8 mouse cellular contexts compared by ENCODE assay signal in the genomic region with DNA sequence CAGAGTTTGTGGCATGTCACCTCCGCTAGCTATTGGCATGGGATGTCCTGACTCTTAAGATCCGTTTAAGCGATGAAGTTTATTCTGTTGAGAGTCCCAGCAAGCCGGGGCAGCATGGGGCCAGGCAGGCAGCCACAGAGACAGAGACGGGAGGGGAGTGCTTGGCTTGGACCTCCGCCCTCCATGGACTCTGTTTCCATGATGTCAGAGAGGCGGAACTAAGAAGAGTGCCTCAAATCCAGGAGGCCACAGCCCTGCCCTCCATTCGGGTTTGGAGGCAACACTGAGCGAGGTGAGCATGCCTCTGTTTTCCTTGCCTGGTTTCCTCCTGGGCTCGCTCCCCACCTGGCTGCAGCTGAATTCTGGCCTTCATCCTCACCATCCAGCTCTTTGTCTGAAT.
A peak's percentile ranks its signal among the peaks of the same experiment; 100 is the strongest.
DNase-seq lines count a peak whose midpoint lies in the region; ATAC-seq lines count a peak whose summit lies in the region.
"Had no signal": no experiment of that assay in that cellular context is flagged by ENCODE, and none has a peak within 500 bp of the region (broad histone marks: within the 10 kb centered on the region; RNA-seq: fewer than 3 reads in every experiment).

No protein-coding gene starts in this region.

- ATAC-seq in intestine, embryonic 15.5 days = peak; percentile 73
- peak; percentile 70; the same call in 1 of the 2 replicates for ATAC-seq in lung, embryonic 15.5 days (ENCODE audit: borderline replicate concordance, extremely low read depth, low FRiP score, low TSS enrichment)

- H3K9ac ChIP-seq in intestine, embryonic 15.5 days = no peak overlapping the region
- H3K9ac ChIP-seq in lung, embryonic 15.5 days = no peak overlapping the region

- 0 out of 2 replicates have a peak overlapping the region, but pooled peaks have one; percentile 19 for H3K27ac ChIP-seq in intestine, embryonic 15.5 days
- no peak overlapping the region for H3K27ac ChIP-seq in lung, embryonic 15.5 days

- 0 out of 2 replicates have a peak overlapping the region, but pooled peaks have one; percentile 9 for H3K4me2 ChIP-seq in intestine, embryonic 15.5 days (replicated peaks)
- no peak overlapping the region for H3K4me2 ChIP-seq in lung, embryonic 15.5 days

- no peak overlapping the region for H3K4me3 ChIP-seq in intestine, embryonic 15.5 days (replicated peaks)
- H3K4me3 ChIP-seq in lung, embryonic 15.5 days = no peak overlapping the region
- H3K4me3 ChIP-seq: erythroblast, embryonic 14.5 days had no signal

- DNase-seq in adipocyte (ENCODE audit: low spot score) = peak; percentile 47
- peak; percentile 65 for DNase-seq in gastrocnemius, adult 18-20 months (ENCODE audit: low spot score)
- DNase-seq in T-cell, adult 2 months (ENCODE audit: low spot score) = no peak
- no peak for DNase-seq in B cell, adult 2 months
- no peak for DNase-seq in thymus, postnatal 4 days

- peaks cover 22% of the 10 kb centered on the region for H3K4me1 ChIP-seq in intestine, embryonic 15.5 days (replicated peaks)
- H3K4me1 ChIP-seq in lung, embryonic 15.5 days = peaks cover 11% of the 10 kb centered on the region; the same call in 1 of the 2 replicates

- H3K27me3 ChIP-seq in intestine, embryonic 15.5 days (replicated peaks) = no peaks in the 10 kb centered on the region
- no peaks in the 10 kb centered on the region for H3K27me3 ChIP-seq in lung, embryonic 15.5 days

- 47% methylated on average over 10 of the region's 10 CpGs for WGBS in intestine, embryonic 15.5 days
- WGBS in lung, embryonic 15.5 days = 46% methylated on average over 10 of the region's 10 CpGs

- H3K36me3 ChIP-seq in intestine, embryonic 15.5 days = peaks cover 3% of the 10 kb centered on the region; the same call in 1 of the 2 replicates
- no peaks in the 10 kb centered on the region for H3K36me3 ChIP-seq in lung, embryonic 15.5 days

- no peaks in the 10 kb centered on the region for H3K9me3 ChIP-seq in intestine, embryonic 15.5 days
- H3K9me3 ChIP-seq in lung, embryonic 15.5 days = no peaks in the 10 kb centered on the region

Comparison
In these comparisons a context has a peak if more than half of its experiments do, and no peak if none do; other contexts are left out.
1. DNase-seq: peak in adipocyte (single experiment) and gastrocnemius, adult 18-20 months (single experiment); none in T-cell, adult 2 months (single experiment), B cell, adult 2 months (0 of 2) and thymus, postnatal 4 days (single experiment).